Mouse (Mus musculus) cerebellum, adult 11-12 months (tissue): ENCODE results near the gene Aldh1l2.

ENCODE experiments used
- DNase-seq: peaks from one replicate; pipeline ENCODE4 v3.0.0; 2022

Aldh1l2 gene

GRCm38 (mm10) chr10:83448582-83448981 is 85.4 kb downstream of the Aldh1l2 start:
- DNase-seq, result no peak
